Mouse (Mus musculus) erythroblast, adult 5-6 weeks (primary cell): ENCODE results near the gene Gtf3c5. TPM values are rescaled to one million over a fixed set of nuclear protein-coding genes. Genes with fewer than 3 reads are reported as not detected.

Experiments
- ATAC-seq: replicated peaks from 2 replicates; pipeline ENCODE4 v1.8.0; 2016; ENCODE audit warnings: moderate number of reproducible peaks, mild to moderate bottlenecking, moderate TSS enrichment, inconsistent platforms; ENCODE audit not compliant: poor library complexity, low FRiP score, severe bottlenecking
- total RNA-seq, 2 experiments: library from RNA; stranded (forward) in 1 of 2; stranded (reverse) in 1 of 2; fragments of 150-400 nt in 1 of 2; fragments of 200-764, 138-1000 nt in 1 of 2; gene quantifications; 2 replicates each; pipeline versions ENCODE4 v1.2.3 to v1.2.4; 2015 to 2017; ENCODE audit warnings: low replicate concordance in 2 of 2

The Gtf3c5 gene
- total RNA-seq, 2 experiments from 2014 or later, result 2.9 to 4.0 TPM

- peak; percentile 87 for ATAC-seq
Measured at GRCm38 (mm10) chr2:28582647-28583353, 751 bp downstream of the Gtf3c5 start.

- ATAC-seq, result 0 out of 2 replicates have a peak, but pooled peaks have one; percentile 27
Measured at GRCm38 (mm10) chr2:28578003-28578402, 5.5 kb downstream of the Gtf3c5 start.

GRCm38 (mm10) chr2:28576815-28577214 lies 6.7 kb downstream of the Gtf3c5 start:
- no peak for ATAC-seq

- no peak for ATAC-seq
Measured at GRCm38 (mm10) chr2:28575341-28575740, 8.2 kb downstream of the Gtf3c5 start.

- ATAC-seq, result no peak
Measured at GRCm38 (mm10) chr2:28569903-28570302, 13.6 kb downstream of the Gtf3c5 start.

- no peak for ATAC-seq
Measured at GRCm38 (mm10) chr2:28566545-28566944, 17.0 kb downstream of the Gtf3c5 start.

- ATAC-seq, result no peak
Measured at GRCm38 (mm10) chr2:28564380-28564779, 19.2 kb downstream of the Gtf3c5 start.

GRCm38 (mm10) chr2:28563830-28564229 lies 19.7 kb downstream of the Gtf3c5 start:
- no peak for ATAC-seq

GRCm38 (mm10) chr2:28563303-28563702 lies 20.2 kb downstream of the Gtf3c5 start, which contains the start of gene Cel:
Gene Cel (minus strand): TSS chr2:28563403.
- ATAC-seq, result no peak

GRCm38 (mm10) chr2:28557452-28557851 lies 26.1 kb downstream of the Gtf3c5 start:
- no peak for ATAC-seq

GRCm38 (mm10) chr2:28552301-28552700 lies 31.2 kb downstream of the Gtf3c5 start:
- ATAC-seq, result no peak

- no peak for ATAC-seq
Measured at GRCm38 (mm10) chr2:28549157-28549556, 34.4 kb downstream of the Gtf3c5 start.

- ATAC-seq, result peak; percentile 67
Measured at GRCm38 (mm10) chr2:28547237-28548172, 36.0 kb downstream of the Gtf3c5 start.

GRCm38 (mm10) chr2:28546560-28546959 lies 37.0 kb downstream of the Gtf3c5 start:
- no peak for ATAC-seq

GRCm38 (mm10) chr2:28545976-28546375 lies 37.6 kb downstream of the Gtf3c5 start:
- no peak for ATAC-seq

GRCm38 (mm10) chr2:28543894-28544293 lies 39.7 kb downstream of the Gtf3c5 start:
- no peak for ATAC-seq

GRCm38 (mm10) chr2:28540587-28541227 lies 42.8 kb downstream of the Gtf3c5 start:
- ATAC-seq, result no peak

- no peak for ATAC-seq
Measured at GRCm38 (mm10) chr2:28539949-28540348, 43.6 kb downstream of the Gtf3c5 start.

- no peak for ATAC-seq
Measured at GRCm38 (mm10) chr2:28539206-28539605, 44.3 kb downstream of the Gtf3c5 start.

GRCm38 (mm10) chr2:28538817-28539128 lies 44.8 kb downstream of the Gtf3c5 start:
- no peak for ATAC-seq
